Mouse (Mus musculus) embryonic fibroblast, embryonic 13.5 days (primary cell): ENCODE measurements at regions not wholly inside any gene's neighbourhood (a gene's known extent, or its start where the extent isn't known, plus 50 kb on each side); places are given as distances from the start of the nearest gene placed in this dataset.

Experiments
- H3K27ac ChIP-seq: 2 replicates; pipeline ENCODE4 v1.5.1; 2012; ENCODE audit warnings: low read length, control low read depth, inconsistent platforms; ENCODE audit not compliant: insufficient read depth
- H3K4me1 ChIP-seq: 2 replicates; pipeline ENCODE4 v1.6.1; 2011; ENCODE audit warnings: low read length; ENCODE audit not compliant: control insufficient read depth, insufficient read depth
- H3K4me3 ChIP-seq: 2 replicates; pipeline ENCODE4 v1.5.1; 2011; ENCODE audit warnings: mild to moderate bottlenecking, control low read depth, low read length; ENCODE audit not compliant: insufficient read depth
- CTCF ChIP-seq: IDR thresholded peaks from 2 replicates; pipeline ENCODE4 v1.5.1; 2011; ENCODE audit warnings: mild to moderate bottlenecking, control low read depth, low read length, moderate library complexity, borderline replicate concordance; ENCODE audit not compliant: insufficient read depth
- POLR2A ChIP-seq: IDR thresholded peaks from 2 replicates; pipeline ENCODE4 v1.6.1; 2011; ENCODE audit warnings: low read depth, mild to moderate bottlenecking, control low read depth, low read length, moderate library complexity

DNA sequence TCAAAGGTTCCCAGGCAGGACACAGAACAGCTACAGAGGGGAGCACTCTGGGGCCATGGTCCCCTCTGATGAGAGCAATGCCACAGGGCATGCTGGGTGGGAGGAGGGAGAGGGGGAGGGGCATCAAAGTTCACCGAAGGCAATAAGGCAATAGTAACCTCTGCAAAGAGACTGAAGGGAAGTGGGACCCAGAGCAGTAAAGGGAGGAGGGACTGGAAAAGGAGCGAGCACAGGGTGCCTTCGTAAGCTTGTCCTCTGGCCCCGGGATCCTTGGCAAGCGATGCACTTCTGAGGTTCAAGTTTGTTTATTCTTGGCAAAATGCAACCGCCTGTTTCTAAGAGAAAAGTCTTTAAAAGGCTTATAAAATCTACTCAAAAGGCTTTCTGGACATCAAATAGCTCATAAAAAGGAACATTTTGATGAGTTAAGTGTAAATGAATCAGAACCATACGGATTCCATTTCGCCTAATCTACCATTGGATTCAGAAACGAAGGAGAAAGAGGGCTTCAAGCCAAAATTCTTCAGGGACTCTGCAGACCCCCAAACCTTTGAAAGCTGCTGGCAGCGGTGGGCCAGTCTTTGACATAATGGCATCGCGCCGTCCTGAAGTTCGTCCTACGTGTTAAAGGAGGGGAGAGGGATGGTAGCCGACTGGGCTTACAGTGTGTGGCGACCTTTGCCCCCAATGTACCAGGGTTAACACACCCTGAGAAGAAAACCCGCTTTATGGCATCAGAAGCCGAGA lies 151.8 kb upstream of the Tbx3 start:
- no peak overlapping the region for H3K27ac ChIP-seq
- TF ChIP-seq POLR2A (no peak), CTCF (no peak)
- no peaks in the 10 kb centered on the region for H3K4me1 ChIP-seq

GRCm38 (mm10) chr5:119524171-119524570 lies 146.3 kb upstream of the Tbx3 start:
- no peak overlapping the region for H3K27ac ChIP-seq
- no peak for TF ChIP-seq POLR2A

More for the DNA sequence above, 151.8 kb upstream of the Tbx3 start:
- H3K4me3 ChIP-seq = no peak overlapping the region

DNA sequence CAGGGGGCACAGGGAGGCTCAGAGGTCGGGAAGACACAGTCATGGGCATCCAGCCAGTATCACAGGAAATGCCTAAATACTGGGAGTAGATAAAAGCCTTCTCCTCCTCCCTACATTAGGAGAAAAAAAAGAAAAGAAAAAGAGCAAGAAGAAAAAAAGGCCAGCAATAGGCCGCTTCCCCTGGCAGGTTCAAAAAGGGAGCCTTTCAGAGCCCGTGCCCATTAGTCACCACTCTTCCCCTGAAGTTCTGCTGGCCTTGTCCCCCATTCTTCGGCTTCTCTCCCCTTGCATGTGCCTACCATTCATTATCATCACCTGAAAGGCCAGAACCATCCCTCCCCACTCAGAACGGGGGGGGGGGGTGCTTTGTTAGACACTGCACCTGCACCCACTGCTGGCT lies 144.5 kb upstream of the Tbx3 start:
- no peak overlapping the region for H3K4me3 ChIP-seq
- H3K4me1 ChIP-seq = no peaks in the 10 kb centered on the region
- TF ChIP-seq POLR2A (no peak), CTCF (no peak)
- H3K27ac ChIP-seq = no peak overlapping the region

More at GRCm38 (mm10) chr5:119524171-119524570, 146.3 kb upstream of the Tbx3 start:
- Histone ChIP-seq H3K4me1 (no peaks in the 10 kb centered on the region), H3K4me3 (no peak overlapping the region)

DNA sequence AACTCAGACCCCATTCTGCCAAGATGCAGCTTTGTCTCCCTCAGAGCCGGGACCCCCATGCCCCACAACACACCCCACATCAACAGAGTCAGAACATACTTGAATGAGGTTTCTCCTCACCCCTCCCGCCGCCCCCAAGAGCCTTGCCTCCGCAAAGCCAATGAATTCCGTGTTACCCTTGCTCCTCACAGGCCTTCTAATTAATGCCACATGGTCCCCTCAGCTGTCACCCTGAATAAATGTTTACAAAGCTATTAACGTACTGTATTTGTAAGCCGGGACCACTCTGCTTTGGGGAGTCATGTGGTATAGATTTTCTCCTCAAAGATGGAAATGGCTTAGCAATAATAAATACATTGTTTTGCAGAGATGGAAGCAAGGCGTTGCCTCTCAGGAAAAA lies 140.5 kb upstream of the Tbx3 start:
- Histone ChIP-seq H3K4me1 (no peaks in the 10 kb centered on the region), H3K27ac (no peak overlapping the region), H3K4me3 (no peak overlapping the region)
- TF ChIP-seq CTCF (no peak), POLR2A (no peak)

- TF ChIP-seq POLR2A (no peak), CTCF (no peak)
Measured at GRCm38 (mm10) chr5:119534946-119535345, 135.5 kb upstream of the Tbx3 start.

DNA sequence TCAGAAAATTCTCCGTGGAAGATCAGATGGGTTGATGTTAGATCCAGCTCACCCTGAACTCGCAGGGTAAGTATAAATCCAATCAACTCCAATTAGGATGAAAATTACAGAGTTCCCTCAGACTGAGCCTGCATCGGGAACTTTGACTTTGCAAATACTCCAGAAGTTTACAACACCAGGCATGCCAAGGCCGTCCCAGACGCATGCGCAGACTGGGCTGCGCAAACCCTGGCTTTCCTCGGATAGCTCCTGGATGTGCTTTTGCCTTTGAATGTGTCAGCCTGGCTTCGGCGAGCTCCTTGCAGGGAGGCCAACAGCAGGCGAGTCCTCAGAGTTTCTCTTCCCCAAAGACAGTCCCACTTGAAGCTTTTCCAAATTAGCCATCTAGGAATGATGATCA lies 127.6 kb upstream of the Tbx3 start:
- no peak overlapping the region for H3K27ac ChIP-seq
- TF ChIP-seq CTCF (no peak), POLR2A (no peak)
- no peak overlapping the region for H3K4me3 ChIP-seq
- H3K4me1 ChIP-seq = no peaks in the 10 kb centered on the region

More at GRCm38 (mm10) chr5:119534946-119535345, 135.5 kb upstream of the Tbx3 start:
- H3K4me1 ChIP-seq = no peaks in the 10 kb centered on the region
- H3K27ac ChIP-seq = no peak overlapping the region
- no peak overlapping the region for H3K4me3 ChIP-seq

DNA sequence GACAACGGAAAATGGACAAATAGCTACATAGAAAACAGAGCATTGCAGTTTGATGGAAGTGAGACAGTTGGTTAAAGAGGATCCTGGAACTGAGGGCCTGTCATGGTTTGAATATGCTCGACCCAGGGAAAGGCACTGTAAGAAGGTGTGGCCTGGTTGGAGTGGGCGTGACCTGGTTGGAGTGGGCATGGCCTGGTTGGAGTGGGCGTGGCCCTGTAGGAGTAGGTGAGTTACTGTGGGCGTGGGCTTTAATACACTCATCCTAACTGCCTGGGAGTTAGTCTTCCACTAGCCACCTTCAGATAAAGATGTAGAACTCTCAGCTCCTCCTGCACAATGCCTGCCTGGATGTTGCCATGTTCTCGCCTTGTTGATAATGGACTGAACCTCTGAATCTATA lies 126.8 kb upstream of the Tbx3 start:
- no peak overlapping the region for H3K4me3 ChIP-seq
- H3K27ac ChIP-seq = no peak overlapping the region
- H3K4me1 ChIP-seq = no peaks in the 10 kb centered on the region
- no peak for TF ChIP-seq POLR2A
- no peak for TF ChIP-seq CTCF

DNA sequence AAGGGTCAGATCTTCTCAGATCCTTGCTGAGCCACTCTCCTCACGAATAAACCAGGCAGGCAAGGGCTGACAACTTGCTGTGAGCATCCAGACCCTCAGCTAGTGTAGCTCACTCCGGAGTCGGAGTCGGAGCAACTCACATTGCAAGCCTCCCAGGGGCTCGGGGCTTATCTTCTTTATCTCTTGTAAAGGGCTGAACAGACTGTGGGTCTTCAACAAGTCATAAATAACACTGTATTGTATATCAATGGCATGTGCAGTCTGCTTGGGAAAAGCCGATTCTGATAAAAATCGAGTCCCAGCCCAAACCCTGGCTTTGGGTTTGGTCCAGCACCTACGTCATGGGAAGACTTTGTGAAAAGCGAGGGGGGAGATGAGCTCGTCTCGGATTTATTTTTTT lies 125.8 kb upstream of the Tbx3 start:
- H3K27ac ChIP-seq = no peak overlapping the region
- no peak overlapping the region for H3K4me3 ChIP-seq
- no peaks in the 10 kb centered on the region for H3K4me1 ChIP-seq
- TF ChIP-seq CTCF = no peak
- no peak for TF ChIP-seq POLR2A

- no peak overlapping the region for H3K27ac ChIP-seq
- H3K4me1 ChIP-seq = no peaks in the 10 kb centered on the region
- no peak overlapping the region for H3K4me3 ChIP-seq
- TF ChIP-seq CTCF (no peak), POLR2A (no peak)
Measured at GRCm38 (mm10) chr5:119547070-119547469, 123.4 kb upstream of the Tbx3 start.

DNA sequence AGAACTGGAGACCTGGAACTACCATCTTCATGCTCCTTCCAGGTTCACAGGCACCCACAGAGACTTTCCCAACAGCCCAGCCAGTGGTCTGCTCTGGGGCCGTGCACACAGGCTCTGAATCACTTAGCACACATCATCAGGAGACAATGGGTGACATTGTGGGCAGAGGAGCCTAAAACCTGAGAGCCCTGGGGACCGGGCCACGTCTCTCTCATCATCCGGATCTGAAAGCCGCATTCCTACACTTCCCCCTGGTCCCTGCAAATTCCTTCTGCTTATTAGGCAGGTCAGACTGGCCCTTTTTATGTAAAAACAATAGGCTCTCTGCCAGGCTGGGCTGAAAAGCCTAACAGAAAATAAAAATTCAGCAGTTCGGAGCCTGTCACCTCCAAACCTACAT lies 119.6 kb upstream of the Tbx3 start:
- Histone ChIP-seq H3K4me1 (no peaks in the 10 kb centered on the region), H3K4me3 (no peak overlapping the region), H3K27ac (no peak overlapping the region)
- TF ChIP-seq POLR2A (no peak), CTCF (no peak)

DNA sequence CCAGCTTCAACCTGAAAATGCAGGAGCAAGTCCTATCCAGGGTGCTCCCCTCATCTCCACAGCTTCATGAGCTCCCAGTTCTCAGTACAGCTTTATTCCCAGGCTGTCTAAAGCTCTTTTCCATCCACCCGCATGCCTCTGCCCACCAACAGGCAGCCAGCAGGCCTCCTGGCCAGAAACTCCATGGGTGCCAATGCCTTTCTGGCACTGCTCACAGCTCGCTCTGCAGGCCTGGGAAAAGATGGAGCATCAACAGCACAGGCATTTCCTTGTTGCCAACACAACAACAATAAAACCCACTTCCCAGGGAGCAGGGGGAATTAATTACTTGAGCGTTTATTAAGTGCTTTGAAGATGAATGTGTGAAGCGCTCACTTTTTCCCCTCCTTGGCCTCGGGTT lies 117.0 kb upstream of the Tbx3 start:
- no peak for TF ChIP-seq CTCF
- no peak for TF ChIP-seq POLR2A
- Histone ChIP-seq H3K4me1 (no peaks in the 10 kb centered on the region), H3K27ac (no peak overlapping the region), H3K4me3 (no peak overlapping the region)
